Comparison of ENCODE assay signal across 12 mouse cellular contexts in genomic region chr13:92653283-92653682, GRCm38 (mm10). TPM values are rescaled to one million over a fixed set of nuclear protein-coding genes. Genes with fewer than 3 reads are reported as not detected.
A peak's percentile ranks its signal among the peaks of the same experiment; 100 is the strongest.
DNase-seq lines count a peak whose midpoint lies in the region; ATAC-seq lines count a peak whose summit lies in the region.
"Had no signal": no experiment of that assay in that cellular context is flagged by ENCODE, and none has a peak within 500 bp of the region (broad histone marks: within the 10 kb centered on the region; RNA-seq: fewer than 3 reads in every experiment).

No protein-coding gene starts in this region.

- peaks cover 18% of the 10 kb centered on the region; the same call in 1 of the 2 replicates for H3K4me1 ChIP-seq in kidney, embryonic 16.5 days (ENCODE audit: insufficient read depth, low read length)
- peaks cover 14% of the 10 kb centered on the region for H3K4me1 ChIP-seq in liver, embryonic 11.5 days (replicated peaks; ENCODE audit: control insufficient read depth, insufficient read depth, low read length)

- WGBS in kidney, embryonic 16.5 days = 39% methylated on average over 5 of the region's 5 CpGs
- WGBS in liver, embryonic 11.5 days = 29% methylated on average over 5 of the region's 5 CpGs

- H3K27ac ChIP-seq in kidney, embryonic 16.5 days (ENCODE audit: low read length) = no peak overlapping the region
- 0 out of 2 replicates have a peak overlapping the region, but pooled peaks have one; percentile 46 for H3K27ac ChIP-seq in liver, embryonic 11.5 days (ENCODE audit: low read depth, low read length)

- H3K4me3 ChIP-seq in kidney, embryonic 16.5 days (ENCODE audit: low read length) = no peak overlapping the region
- no peak overlapping the region for H3K4me3 ChIP-seq in liver, embryonic 11.5 days (ENCODE audit: low read depth, low read length)

- no peaks in the 10 kb centered on the region for H3K36me3 ChIP-seq in kidney, embryonic 16.5 days (ENCODE audit: insufficient read depth, low read length)
- no peaks in the 10 kb centered on the region for H3K36me3 ChIP-seq in liver, embryonic 11.5 days (ENCODE audit: control insufficient read depth, insufficient read depth, low read length)

- ATAC-seq in kidney, embryonic 16.5 days (ENCODE audit: low FRiP score, low TSS enrichment) = 0 out of 2 replicates have a peak, but pooled peaks have one; percentile 39
- no peak for ATAC-seq in liver, embryonic 11.5 days (replicated peaks; ENCODE audit: low FRiP score)

- no peaks in the 10 kb centered on the region for H3K27me3 ChIP-seq in kidney, embryonic 16.5 days (ENCODE audit: insufficient read depth, low read length)
- H3K27me3 ChIP-seq in liver, embryonic 11.5 days (replicated peaks; ENCODE audit: control insufficient read depth, insufficient read depth, low read length) = no peaks in the 10 kb centered on the region
- H3K27me3 ChIP-seq: CH12.LX had no signal

- no peak overlapping the region for H3K4me2 ChIP-seq in kidney, embryonic 16.5 days (replicated peaks; ENCODE audit: low read depth, low read length)
- H3K4me2 ChIP-seq in liver, embryonic 11.5 days = no peak overlapping the region

- no peak for DNase-seq in kidney, postnatal 10 days
- DNase-seq in Muller cell, postnatal 12 days (ENCODE audit: inconsistent ontology term) = peak; percentile 75
- DNase-seq in adrenal gland, postnatal 36 days = peak; percentile 31 to 43
- DNase-seq in liver, embryonic 11.5 days (ENCODE audit: low spot score) = no peak
- DNase-seq in embryo, embryonic 10.5 days (ENCODE audit: low spot score) = no peak
- no peak for DNase-seq in left cerebral cortex, adult 9 months (ENCODE audit: low spot score in 2 of 2)
- DNase-seq in cerebellum, postnatal 4 days (ENCODE audit: low spot score in 2 of 2) = no peak
- DNase-seq: cerebellum, adult 11-12 months; layer of hippocampus, adult 9-11 months; thymus, postnatal 4 days had no signal

- no peaks in the 10 kb centered on the region for H3K9me3 ChIP-seq in kidney, embryonic 16.5 days (ENCODE audit: low read length)
- H3K9me3 ChIP-seq in liver, embryonic 11.5 days (ENCODE audit: control insufficient read depth, low read length) = no peaks in the 10 kb centered on the region

- H3K9ac ChIP-seq in kidney, embryonic 16.5 days (replicated peaks; ENCODE audit: low read length) = no peak overlapping the region
- H3K9ac ChIP-seq in liver, embryonic 11.5 days (ENCODE audit: low read depth, low read length) = no peak overlapping the region

RNA-seq across cellular contexts. Expression of gene Serinc5, which starts 42.4 kb away (rescaled TPM):
- 19.7 and 20.1 TPM in 2 replicates for polyA plus RNA-seq in kidney, embryonic 16.5 days (2015; fragmentation: Nextera tagmentation; extraction: Ambion mirVana)
- total RNA-seq in adrenal gland, postnatal 36 days (2021) = 10 to 100 TPM; 63.7 to 92.3 TPM
- 27.5 and 30.3 TPM in 2 replicates for polyA plus RNA-seq in liver, embryonic 11.5 days (2014; fragmentation: Nextera tagmentation; extraction: Ambion mirVana)

Comparison
In these comparisons a context has a peak if more than half of its experiments do, and no peak if none do; other contexts are left out.
1. DNase-seq: peak in Muller cell, postnatal 12 days (single experiment) and adrenal gland, postnatal 36 days (2 of 2); none in kidney, postnatal 10 days (single experiment), liver, embryonic 11.5 days (single experiment), embryo, embryonic 10.5 days (single experiment), left cerebral cortex, adult 9 months (0 of 2) and cerebellum, postnatal 4 days (0 of 2).